Mouse (Mus musculus): ENCODE data around the gene Bmp5.
A peak's percentile ranks its signal among the peaks of the same experiment; 100 is the strongest.
"Not testable (repeated sequence)": the region's sequence is repeated elsewhere in the genome, so short reads cannot be mapped to it uniquely, and the experiment has no call there.

The Bmp5 gene

GRCm38 (mm10) chr9:75775129-75775845, at the start of gene Bmp5:
TSS of gene Bmp5 (plus strand) at chr9:75775364.
- peak; percentile 36 for DNase-seq (ENCODE audit: low spot score)

GRCm38 (mm10) chr9:75760075-75760474, 15.1 kb upstream of the Bmp5 start:
- DNase-seq (ENCODE audit: low spot score) = no peak

- DNase-seq (ENCODE audit: low spot score) = no peak
Measured at GRCm38 (mm10) chr9:75761567-75761966, 13.6 kb upstream of the Bmp5 start.

GRCm38 (mm10) chr9:75762487-75762886, 12.7 kb upstream of the Bmp5 start:
- no peak for DNase-seq (ENCODE audit: low spot score)

- DNase-seq (ENCODE audit: low spot score) = no peak
Measured at GRCm38 (mm10) chr9:75764792-75765191, 10.4 kb upstream of the Bmp5 start.

GRCm38 (mm10) chr9:75766521-75766920, 8.6 kb upstream of the Bmp5 start:
- DNase-seq (ENCODE audit: low spot score) = no peak

GRCm38 (mm10) chr9:75769042-75769441, 6.1 kb upstream of the Bmp5 start:
- no peak for DNase-seq (ENCODE audit: low spot score)

GRCm38 (mm10) chr9:75776153-75776552, 989 bp downstream of the Bmp5 start:
- no peak for DNase-seq (ENCODE audit: low spot score)

GRCm38 (mm10) chr9:75778762-75779346, 3.7 kb downstream of the Bmp5 start:
- no peak for DNase-seq (ENCODE audit: low spot score)

GRCm38 (mm10) chr9:75780558-75781276, 5.6 kb downstream of the Bmp5 start:
- DNase-seq (ENCODE audit: low spot score) = no peak

- no peak for DNase-seq (ENCODE audit: low spot score)
Measured at GRCm38 (mm10) chr9:75781600-75781999, 6.4 kb downstream of the Bmp5 start.

GRCm38 (mm10) chr9:75783573-75783972, 8.4 kb downstream of the Bmp5 start:
- no peak for DNase-seq (ENCODE audit: low spot score)

GRCm38 (mm10) chr9:75785959-75786358, 10.8 kb downstream of the Bmp5 start:
- DNase-seq (ENCODE audit: low spot score) = no peak

GRCm38 (mm10) chr9:75787121-75787520, 12.0 kb downstream of the Bmp5 start:
- no peak for DNase-seq (ENCODE audit: low spot score)

- no peak for DNase-seq (ENCODE audit: low spot score)
Measured at GRCm38 (mm10) chr9:75789879-75790428, 14.8 kb downstream of the Bmp5 start.

- no peak for DNase-seq (ENCODE audit: low spot score)
Measured at GRCm38 (mm10) chr9:75804940-75805339, 29.8 kb downstream of the Bmp5 start.

GRCm38 (mm10) chr9:75808179-75808578, 33.0 kb downstream of the Bmp5 start:
- DNase-seq (ENCODE audit: low spot score) = not testable (repeated sequence)

- DNase-seq (ENCODE audit: low spot score) = no peak
Measured at GRCm38 (mm10) chr9:75808659-75809058, 33.5 kb downstream of the Bmp5 start.

- DNase-seq (ENCODE audit: low spot score) = no peak
Measured at GRCm38 (mm10) chr9:75815161-75815560, 40.0 kb downstream of the Bmp5 start.

GRCm38 (mm10) chr9:75818400-75818799, 43.2 kb downstream of the Bmp5 start:
- no peak for DNase-seq (ENCODE audit: low spot score)

GRCm38 (mm10) chr9:75832468-75832867, 57.3 kb downstream of the Bmp5 start:
- no peak for DNase-seq (ENCODE audit: low spot score)

- peak; percentile 15 for DNase-seq (ENCODE audit: low spot score)
Measured at GRCm38 (mm10) chr9:75833189-75833732, 58.1 kb downstream of the Bmp5 start.

GRCm38 (mm10) chr9:75839450-75839849, 64.3 kb downstream of the Bmp5 start:
- no peak for DNase-seq (ENCODE audit: low spot score)
